Mouse (Mus musculus): Measurements from ENCODE around the gene Cped1.

Gene Cped1

GRCm38 (mm10) chr6:22025584-22026357 is 40.1 kb downstream of the Cped1 start:
- DNase-seq (ENCODE audit: inconsistent age in 2 of 2, low spot score in 1 of 2) = peak in 1 of 2 experiments; percentile 60

DNA sequence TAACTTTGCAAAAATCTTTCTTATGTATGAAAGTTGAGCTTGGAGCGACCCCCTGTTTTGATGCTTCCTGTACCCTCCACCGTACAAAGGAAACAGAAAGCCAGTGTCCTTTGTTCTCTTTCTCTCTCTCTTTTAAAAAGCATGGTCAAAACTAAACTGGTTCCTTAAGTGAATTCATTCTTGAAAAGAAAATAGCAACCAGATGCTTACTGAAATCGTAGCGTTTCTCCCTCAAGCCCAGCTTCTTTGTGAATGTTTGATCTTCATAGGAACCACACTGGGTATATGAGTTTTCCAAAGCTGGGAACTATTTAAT is 40.6 kb downstream of the Cped1 start:
- peak in 1 of 2 experiments; percentile 57 for DNase-seq (ENCODE audit: inconsistent age in 2 of 2, low spot score in 1 of 2)

- DNase-seq (ENCODE audit: inconsistent age in 2 of 2, low spot score in 1 of 2) = no peak
Measured at GRCm38 (mm10) chr6:22026761-22027594, 41.3 kb downstream of the Cped1 start.

- no peak for DNase-seq (ENCODE audit: inconsistent age in 2 of 2, low spot score in 1 of 2)
Measured at GRCm38 (mm10) chr6:22027854-22028253, 42.1 kb downstream of the Cped1 start.

DNA sequence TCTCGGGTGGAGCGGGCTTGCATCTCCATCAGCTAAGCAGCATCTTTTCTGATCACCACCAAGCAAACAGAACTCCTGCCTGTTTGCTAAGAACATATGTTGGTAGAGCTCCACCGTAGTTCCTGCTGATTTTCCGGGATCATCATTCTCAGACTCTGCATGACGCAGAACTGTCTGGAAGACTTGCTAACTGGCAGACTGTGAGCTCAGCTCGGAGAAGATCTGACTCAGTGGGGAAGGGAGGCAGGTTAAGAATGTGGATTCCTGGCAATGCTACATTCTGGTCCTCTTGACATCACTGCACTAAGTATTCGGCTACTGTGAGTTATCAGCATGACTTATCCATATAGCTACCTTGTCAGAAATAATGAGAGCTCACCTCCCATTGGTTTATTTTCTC is 44.7 kb downstream of the Cped1 start:
- no peak for DNase-seq (ENCODE audit: inconsistent age in 2 of 2, low spot score in 1 of 2)

- peak in 1 of 2 experiments; percentile 56 for DNase-seq (ENCODE audit: inconsistent age in 2 of 2, low spot score in 1 of 2)
Measured at GRCm38 (mm10) chr6:22033188-22033587, 47.5 kb downstream of the Cped1 start.

- peak; percentile 65 to 86 for DNase-seq (ENCODE audit: inconsistent age in 2 of 2, low spot score in 1 of 2)
Measured at GRCm38 (mm10) chr6:22035408-22035807, 49.7 kb downstream of the Cped1 start.

GRCm38 (mm10) chr6:22035895-22036294 is 50.2 kb downstream of the Cped1 start:
- no peak for DNase-seq (ENCODE audit: inconsistent age in 2 of 2, low spot score in 1 of 2)

GRCm38 (mm10) chr6:22036396-22036795 is 50.7 kb downstream of the Cped1 start:
- no peak for DNase-seq (ENCODE audit: inconsistent age in 2 of 2, low spot score in 1 of 2)

DNA sequence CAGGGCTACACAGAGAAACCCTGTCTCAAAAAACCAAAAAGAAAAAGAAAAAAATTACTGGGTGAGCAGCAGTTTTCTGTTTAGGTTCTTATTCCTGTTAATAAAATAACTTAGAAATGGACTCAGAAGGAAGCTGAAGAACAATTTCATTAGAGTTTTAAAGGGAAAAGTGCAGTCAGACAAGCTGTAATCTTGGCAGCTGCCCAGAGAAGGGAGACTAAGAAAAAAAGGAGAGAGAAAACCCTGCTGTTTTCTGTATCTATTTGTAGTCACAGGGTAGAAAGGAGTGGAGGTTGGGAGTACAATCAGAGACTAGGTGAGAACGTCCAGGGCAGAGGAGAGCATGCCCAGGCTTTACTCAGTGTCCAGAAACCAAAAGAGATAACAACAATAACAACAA is 51.2 kb downstream of the Cped1 start:
- peak in 1 of 2 experiments; percentile 53 for DNase-seq (ENCODE audit: inconsistent age in 2 of 2, low spot score in 1 of 2)

- DNase-seq (ENCODE audit: inconsistent age in 2 of 2, low spot score in 1 of 2) = peak; percentile 61 to 85
Measured at GRCm38 (mm10) chr6:22037441-22038050, 51.8 kb downstream of the Cped1 start.

DNA sequence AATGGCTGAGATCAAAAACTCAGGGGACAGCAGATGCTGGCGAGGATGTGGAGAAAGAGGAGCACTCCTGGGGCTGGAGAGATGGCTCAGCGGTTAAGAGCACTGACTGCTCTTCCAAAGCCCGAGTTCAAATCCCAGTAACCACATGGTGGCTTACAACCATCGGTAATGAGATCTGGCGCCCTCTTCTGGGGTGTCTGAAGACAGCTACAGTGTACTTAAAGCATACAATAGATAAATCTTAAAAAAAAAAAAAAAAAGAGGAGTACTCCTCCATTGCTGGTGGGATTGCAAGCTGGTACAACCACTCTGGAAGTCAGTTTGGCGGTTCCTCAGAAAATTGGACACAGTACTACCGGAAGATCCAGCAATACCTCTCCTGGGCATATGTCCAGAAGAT is 54.0 kb downstream of the Cped1 start:
- peak in 1 of 2 experiments; percentile 55 for DNase-seq (ENCODE audit: inconsistent age in 2 of 2, low spot score in 1 of 2)

GRCm38 (mm10) chr6:22044880-22045605 is 59.3 kb downstream of the Cped1 start:
- DNase-seq (ENCODE audit: inconsistent age in 2 of 2, low spot score in 1 of 2) = peak in 1 of 2 experiments; percentile 64

- no peak for DNase-seq (ENCODE audit: inconsistent age in 2 of 2, low spot score in 1 of 2)
Measured at GRCm38 (mm10) chr6:22047101-22047500, 61.4 kb downstream of the Cped1 start.

- DNase-seq (ENCODE audit: inconsistent age in 2 of 2, low spot score in 1 of 2) = no peak
Measured at GRCm38 (mm10) chr6:22049093-22049492, 63.4 kb downstream of the Cped1 start.

- no peak for DNase-seq (ENCODE audit: inconsistent age in 2 of 2, low spot score in 1 of 2)
Measured at GRCm38 (mm10) chr6:22051526-22051925, 65.8 kb downstream of the Cped1 start.

GRCm38 (mm10) chr6:22053014-22053413 is 67.3 kb downstream of the Cped1 start:
- no peak for DNase-seq (ENCODE audit: inconsistent age in 2 of 2, low spot score in 1 of 2)

DNA sequence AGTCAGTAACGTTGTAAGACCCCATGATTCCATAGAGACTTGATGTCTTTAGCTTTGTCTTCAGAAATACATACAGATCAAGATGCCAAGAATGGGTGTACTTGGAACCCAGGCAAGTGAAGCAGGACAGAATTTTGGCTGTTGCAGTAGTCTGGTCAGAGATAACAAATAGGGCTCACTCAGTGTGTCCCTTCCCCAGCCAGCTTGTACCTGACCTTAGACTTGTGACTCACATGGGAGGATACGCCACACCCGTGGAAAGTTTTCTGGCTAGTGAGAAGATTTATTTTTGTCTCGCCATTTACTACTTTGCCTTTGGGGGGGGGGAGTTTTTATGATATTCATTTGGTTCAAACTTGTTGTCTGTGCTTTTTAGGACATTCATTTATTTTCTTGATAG is 78.6 kb downstream of the Cped1 start:
- DNase-seq (ENCODE audit: inconsistent age in 2 of 2, low spot score in 1 of 2) = peak; percentile 77 to 88

- DNase-seq (ENCODE audit: inconsistent age in 2 of 2, low spot score in 1 of 2) = no peak
Measured at GRCm38 (mm10) chr6:22070603-22071322, 85.0 kb downstream of the Cped1 start.

- peak in 1 of 2 experiments; percentile 60 for DNase-seq (ENCODE audit: inconsistent age in 2 of 2, low spot score in 1 of 2)
Measured at GRCm38 (mm10) chr6:22071323-22071840, 85.7 kb downstream of the Cped1 start.
